Mouse (Mus musculus): ENCODE results near the gene CT030661.1. TPM values are rescaled to one million over a fixed set of nuclear protein-coding genes. Genes with fewer than 3 reads are reported as not detected.

The CT030661.1 gene
- 59.6 TPM for polyA plus RNA-seq (2014; fragmentation: Illumina TruSeq; extraction: RNeasy Lipid Tissue Mini Kit (QIAGEN cat#74804); ENCODE audit: low read depth, low replicate concordance)

GRCm38 (mm10) chr17:22314730-22315226 is at the start of gene CT030661.1:
Gene CT030661.1, minus strand, starts transcription at chr17:22314837.

GRCm38 (mm10) chr17:22361101-22361781 is 46.6 kb upstream of the CT030661.1 start, which contains the start of the genes Zfp944 and Zfp758:
Gene Zfp944, minus strand, starts transcription at chr17:22361400.
Gene Zfp758, plus strand, starts transcription at chr17:22361453.

Other genes starting within 250 kb of the CT030661.1 start
- 5.8 TPM for gene Zfp947, start 148.6 kb downstream of the CT030661.1 start, polyA plus RNA-seq (2014; fragmentation: Illumina TruSeq; extraction: RNeasy Lipid Tissue Mini Kit (QIAGEN cat#74804); ENCODE audit: low read depth, low replicate concordance)
- 21.6 TPM for gene Zfp994, start 89.2 kb downstream of the CT030661.1 start, polyA plus RNA-seq (2014; fragmentation: Illumina TruSeq; extraction: RNeasy Lipid Tissue Mini Kit (QIAGEN cat#74804); ENCODE audit: low read depth, low replicate concordance)
- gene Zfp944, start 46.6 kb upstream of the CT030661.1 start, polyA plus RNA-seq (2014; fragmentation: Illumina TruSeq; extraction: RNeasy Lipid Tissue Mini Kit (QIAGEN cat#74804); ENCODE audit: low read depth, low replicate concordance), result 41.6 TPM
- gene Zfp758, start 46.6 kb upstream of the CT030661.1 start, polyA plus RNA-seq (2014; fragmentation: Illumina TruSeq; extraction: RNeasy Lipid Tissue Mini Kit (QIAGEN cat#74804); ENCODE audit: low read depth, low replicate concordance), result 63.6 TPM
- gene Zfp946, start 109.4 kb upstream of the CT030661.1 start, polyA plus RNA-seq (2014; fragmentation: Illumina TruSeq; extraction: RNeasy Lipid Tissue Mini Kit (QIAGEN cat#74804); ENCODE audit: low read depth, low replicate concordance), result 49.7 TPM